Mouse (Mus musculus) right cerebral cortex, postnatal 36 days (tissue): ENCODE data around the gene Rspry1.

Experiments
- DNase-seq, 2 experiments: peaks; one replicate each; pipeline ENCODE4 v3.0.0; 2022; ENCODE audit warnings: low spot score in 2 of 2, mixed read lengths in 1 of 2

Gene Rspry1

DNA sequence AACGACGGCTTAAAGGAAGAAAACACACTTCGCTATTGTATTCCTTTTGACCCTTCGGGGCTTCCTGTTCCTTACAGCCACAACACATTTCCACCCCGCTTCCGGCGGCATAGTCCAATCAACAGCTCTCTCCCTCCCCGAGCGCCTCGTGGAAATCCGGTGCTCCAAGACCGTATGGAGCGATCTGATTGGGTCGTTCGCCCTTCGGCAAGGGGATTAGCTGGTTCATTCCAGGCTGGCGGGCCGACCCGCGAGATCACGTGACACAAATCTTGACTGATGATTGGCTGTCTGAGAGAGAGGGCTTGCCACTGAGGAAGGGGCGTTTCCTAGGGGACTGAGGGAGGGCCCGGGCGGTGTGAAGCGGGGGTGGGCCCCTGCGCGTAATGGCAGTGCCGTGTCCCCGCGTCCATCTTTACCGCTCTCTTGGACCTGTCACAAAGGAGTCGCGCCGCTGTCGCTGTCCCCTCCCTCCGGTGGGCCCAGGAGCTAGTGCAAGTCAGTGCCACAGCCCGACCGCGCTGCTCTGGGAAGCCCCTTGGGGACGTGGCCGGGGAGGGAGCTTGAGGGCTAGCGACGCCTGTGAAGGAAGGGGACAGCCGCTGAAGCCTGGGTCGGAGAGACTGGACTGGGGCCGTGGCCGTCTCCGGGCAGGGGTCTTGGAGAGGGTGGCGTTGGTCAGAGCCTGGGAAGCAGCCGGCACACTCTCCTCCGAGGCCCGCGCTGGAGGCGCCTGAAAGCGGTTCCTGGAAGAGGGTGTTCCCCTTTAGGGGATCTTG lies at the start of gene Rspry1, which contains the start of gene Fam192a:
Gene Rspry1, plus strand, starts transcription at position 331 of the 779 bp plus-strand sequence.
Gene Fam192a, minus strand, starts transcription at position 391 of the 779 bp plus-strand sequence.
- peak; percentile 100 for DNase-seq

- DNase-seq = no peak
Observed at GRCm38 (mm10) chr8:94552696-94553095, 49.0 kb upstream of the Rspry1 start.

DNA sequence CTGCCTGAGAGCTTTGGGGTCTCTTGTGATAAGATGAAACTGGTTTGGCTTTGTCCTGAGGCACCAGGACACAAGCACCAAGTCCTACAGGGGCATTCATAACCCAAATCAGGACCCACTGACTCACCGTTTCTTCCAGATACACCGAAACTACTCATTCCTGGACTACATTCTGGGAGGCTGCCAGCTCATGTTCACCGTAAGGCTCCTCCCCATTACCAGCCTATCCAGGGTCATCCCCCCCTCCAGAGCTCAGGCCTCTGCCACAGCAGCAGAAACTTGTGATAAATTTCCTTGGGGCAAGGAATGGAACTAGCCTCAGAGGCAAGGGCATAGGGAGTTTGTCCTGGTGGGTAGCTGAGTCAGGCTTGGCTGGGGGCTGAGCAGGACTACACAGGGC lies 44.5 kb upstream of the Rspry1 start:
- DNase-seq = no peak

GRCm38 (mm10) chr8:94561256-94561655 lies 40.5 kb upstream of the Rspry1 start:
- DNase-seq = peak; percentile 29 to 41

- DNase-seq = no peak
Observed at GRCm38 (mm10) chr8:94564421-94564820, 37.3 kb upstream of the Rspry1 start.

GRCm38 (mm10) chr8:94566033-94566432 lies 35.7 kb upstream of the Rspry1 start:
- no peak for DNase-seq

DNA sequence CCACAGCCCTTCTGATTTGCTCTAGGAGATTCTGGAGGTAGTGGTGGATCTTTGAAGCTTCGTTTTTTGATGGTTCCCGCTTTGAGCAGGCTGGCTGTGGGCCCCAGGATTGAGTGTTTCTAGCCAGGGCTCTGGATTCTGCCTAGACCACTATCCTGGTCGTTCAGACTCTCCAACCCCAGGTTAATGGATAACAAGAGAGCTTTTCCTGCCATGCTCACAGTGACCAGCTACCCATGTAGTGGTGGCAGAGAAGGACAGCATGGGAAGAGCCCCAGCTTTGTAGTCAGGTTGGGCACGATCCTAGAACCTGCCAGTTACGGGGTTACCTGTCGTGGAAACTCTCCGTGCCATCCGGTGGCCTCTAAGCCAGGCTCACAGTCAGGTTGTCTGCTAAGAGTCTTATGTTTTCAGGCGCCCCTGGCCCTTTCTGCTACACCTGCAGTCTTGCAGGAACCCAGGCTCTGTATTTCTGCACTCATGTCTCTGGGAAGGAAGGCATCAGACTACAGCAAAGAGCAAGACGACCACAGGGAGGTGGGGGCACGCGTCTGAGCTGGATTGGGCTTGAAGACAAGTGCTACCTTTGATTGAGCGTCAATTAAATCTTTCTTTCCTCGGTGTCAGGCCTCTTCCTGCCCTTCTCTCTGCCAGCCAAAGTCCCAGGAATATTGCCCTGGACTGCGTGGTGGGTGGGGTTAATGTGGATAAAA lies 35.1 kb upstream of the Rspry1 start:
- no peak for DNase-seq

- no peak for DNase-seq
Observed at GRCm38 (mm10) chr8:94567159-94567849, 34.4 kb upstream of the Rspry1 start.

DNA sequence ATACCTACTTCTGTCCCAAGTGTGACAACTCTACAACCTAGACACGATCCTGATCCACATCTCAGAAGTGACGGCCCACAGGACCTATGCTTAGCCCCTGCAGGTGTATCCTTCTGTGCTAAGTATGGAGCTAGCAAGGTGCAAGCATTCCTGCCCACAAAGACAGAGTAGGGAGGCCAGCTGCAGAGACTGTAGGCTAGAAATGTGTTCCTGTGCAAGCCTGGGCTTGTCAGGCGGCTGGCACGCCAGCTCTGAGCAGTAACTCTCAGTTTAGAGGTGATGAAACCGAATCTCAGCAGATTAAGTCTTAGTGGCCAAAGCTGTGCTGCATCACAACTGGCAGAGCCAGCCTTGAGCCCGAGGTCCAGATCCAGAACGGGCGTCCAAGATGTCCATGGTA lies 33.6 kb upstream of the Rspry1 start:
- no peak for DNase-seq

GRCm38 (mm10) chr8:94569419-94569818 lies 32.3 kb upstream of the Rspry1 start:
- DNase-seq = no peak

DNA sequence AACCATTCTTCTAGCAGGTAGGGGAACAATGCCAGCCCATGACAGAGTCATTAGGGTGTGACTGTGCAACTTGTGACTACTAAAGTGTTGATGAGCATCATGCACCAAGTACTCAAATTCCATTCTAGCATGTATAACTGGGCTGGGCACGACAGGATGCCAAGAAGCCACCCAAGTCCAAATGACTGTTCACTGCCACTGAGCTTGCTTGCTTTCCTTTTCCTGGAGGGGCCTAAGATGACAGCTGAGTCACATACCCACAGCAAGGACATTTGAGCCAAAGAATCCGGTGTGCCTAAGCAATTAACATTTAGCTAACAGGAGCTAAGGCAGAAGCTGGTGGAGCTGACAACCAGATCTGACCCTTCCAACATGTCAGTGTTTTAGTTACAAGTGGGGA lies 29.8 kb upstream of the Rspry1 start:
- DNase-seq = no peak

DNA sequence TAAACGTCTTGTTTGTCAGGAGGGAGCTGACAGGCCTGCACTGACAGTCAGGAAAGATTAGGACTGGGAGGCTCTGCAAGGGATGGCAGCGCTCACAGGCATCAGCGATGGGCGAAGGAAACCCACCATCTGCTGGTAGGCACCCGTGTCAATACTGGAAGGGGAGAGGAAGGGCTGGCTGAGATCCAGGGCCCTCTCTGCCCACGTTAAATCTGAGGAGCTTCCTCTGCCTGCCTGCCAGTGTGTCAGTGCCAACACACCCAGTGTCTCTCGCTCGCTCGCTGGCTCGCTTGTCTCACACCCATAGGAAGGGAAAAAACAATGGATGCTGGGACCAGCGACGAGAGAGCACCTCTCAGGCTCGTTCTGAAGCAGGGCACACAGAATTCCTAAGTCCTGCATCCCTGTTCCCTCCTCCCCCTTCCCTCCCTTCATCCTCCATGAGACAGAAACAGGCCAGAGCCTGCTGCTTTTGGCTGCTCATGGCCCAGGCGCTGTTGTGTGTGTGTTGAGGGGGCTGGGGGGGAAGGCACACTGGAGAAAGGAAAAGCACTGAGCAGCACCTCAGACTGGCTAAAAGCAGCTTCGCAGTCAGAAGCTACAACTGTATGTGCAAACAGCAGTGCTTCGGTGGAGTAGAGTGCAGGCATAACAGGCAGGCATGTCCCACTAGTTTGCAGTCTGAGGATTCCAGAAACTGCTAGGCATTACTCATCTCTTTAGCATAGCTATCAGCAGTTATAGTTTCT lies 27.4 kb upstream of the Rspry1 start:
- DNase-seq = peak; percentile 75 to 76

DNA sequence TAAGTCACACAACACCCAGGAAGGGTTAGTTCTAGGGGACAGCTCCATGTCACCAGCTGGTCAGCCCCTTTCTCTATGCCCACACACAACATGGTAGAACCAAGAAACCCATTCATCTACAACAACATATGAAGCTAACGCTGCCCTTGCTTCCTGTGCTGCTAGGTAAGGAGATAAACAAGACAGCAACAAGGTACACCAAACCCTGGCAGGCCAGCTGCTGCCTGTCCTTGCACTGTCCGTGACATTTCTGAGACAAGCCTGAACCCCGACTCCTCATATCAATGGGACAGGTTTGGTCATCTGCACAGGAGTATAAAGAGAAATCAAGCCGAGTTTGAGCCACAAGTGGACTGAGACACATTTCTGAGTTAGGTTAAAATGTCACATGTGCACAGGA lies 26.6 kb upstream of the Rspry1 start:
- DNase-seq = no peak

- no peak for DNase-seq
Observed at GRCm38 (mm10) chr8:94581820-94582483, 19.8 kb upstream of the Rspry1 start.

DNA sequence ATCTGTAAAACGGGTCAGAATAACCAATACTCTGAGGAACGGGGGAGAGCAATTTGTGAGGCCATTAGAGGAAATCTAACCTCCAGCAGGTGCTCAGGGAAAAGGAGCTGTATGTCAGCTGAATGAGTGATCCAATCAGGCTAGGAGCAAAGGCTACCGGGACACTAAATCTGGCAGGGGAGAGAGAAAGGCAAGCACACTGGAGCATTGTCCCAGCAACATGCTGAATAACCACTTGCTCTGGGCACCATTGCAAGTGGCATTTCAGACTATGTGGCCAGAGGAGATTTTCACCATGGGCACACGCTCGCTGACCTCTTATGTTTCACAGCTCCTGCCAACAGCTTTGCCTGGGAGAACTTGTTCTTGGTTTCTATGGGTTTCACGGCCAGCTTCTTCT lies 19.2 kb upstream of the Rspry1 start:
- DNase-seq = no peak

GRCm38 (mm10) chr8:94584238-94584817 lies 17.4 kb upstream of the Rspry1 start:
- peak in 1 of 2 experiments; percentile 55 for DNase-seq

DNA sequence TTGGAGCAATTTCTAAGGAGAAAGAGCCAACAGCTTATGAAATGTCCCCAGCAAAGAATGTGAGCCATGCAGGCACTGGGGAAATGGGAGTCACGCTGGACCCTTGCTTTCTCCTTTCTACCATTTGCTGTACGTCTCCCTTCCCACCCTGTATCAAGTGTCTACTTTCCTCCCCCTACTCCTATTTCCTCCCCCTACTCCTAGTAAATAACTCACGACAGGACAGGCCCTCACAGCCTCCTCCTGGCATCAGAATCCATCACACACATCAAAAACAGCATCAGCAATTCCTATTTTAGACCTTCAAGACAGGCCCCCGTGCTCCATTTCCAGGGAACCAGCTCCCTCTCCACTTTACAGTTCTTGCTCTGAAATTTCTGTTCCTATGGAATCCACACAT lies 10.0 kb upstream of the Rspry1 start:
- DNase-seq = no peak

GRCm38 (mm10) chr8:94594211-94594610 lies 7.5 kb upstream of the Rspry1 start:
- no peak for DNase-seq

- no peak for DNase-seq
Observed at GRCm38 (mm10) chr8:94600478-94600877, 1.3 kb upstream of the Rspry1 start.

DNA sequence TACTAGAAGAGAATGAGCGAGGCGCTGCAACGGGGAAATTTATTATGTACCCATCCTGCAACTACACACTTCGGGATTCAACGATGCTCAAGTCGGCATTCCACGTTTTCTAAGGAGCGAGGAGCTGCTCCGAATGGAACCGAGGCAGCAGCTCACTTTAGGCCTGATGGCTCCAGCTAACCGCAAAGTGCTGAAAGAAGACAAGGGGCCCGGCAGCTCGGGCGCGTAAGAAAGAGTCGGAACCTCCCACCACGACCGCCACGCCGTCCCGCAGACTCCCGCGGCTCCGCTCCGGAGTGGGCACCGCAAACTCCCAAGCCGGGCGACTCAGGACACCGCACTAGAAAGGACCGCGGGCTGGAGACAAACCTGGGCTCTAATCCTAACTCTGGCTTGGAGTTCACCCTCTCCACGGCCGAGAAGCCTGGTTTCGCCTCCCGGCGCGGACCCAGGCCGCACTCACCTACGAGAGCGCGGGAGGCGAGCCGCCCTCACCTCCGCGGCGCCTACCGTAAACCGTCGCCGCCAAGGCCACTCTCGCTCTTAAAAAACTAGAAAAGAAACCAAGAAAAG lies 617 bp upstream of the Rspry1 start:
- DNase-seq = peak in 1 of 2 experiments; percentile 18
